Mouse (Mus musculus): ENCODE results near the gene Trp53inp2. TPM values are rescaled to one million over a fixed set of nuclear protein-coding genes. Genes with fewer than 3 reads are reported as not detected.

The Trp53inp2 gene
- polyA plus RNA-seq, 1 experiment from 2014 or later = 137 TPM

GRCm38 (mm10) chr2:155367635-155368284, 13.1 kb upstream of the Trp53inp2 start:
- H3K27ac ChIP-seq (ENCODE audit: poor library complexity, severe bottlenecking) = no peak overlapping the region
- H3K4me3 ChIP-seq = no peak overlapping the region

GRCm38 (mm10) chr2:155369333-155369883, 11.5 kb upstream of the Trp53inp2 start:
- Histone ChIP-seq H3K9ac (no peak overlapping the region), H3K4me2 (no peak overlapping the region), H3K27ac (ENCODE audit: poor library complexity, severe bottlenecking) (peak overlapping the region; percentile 78), H3K27me3 (replicated peaks) (no peaks in the 10 kb centered on the region), H3K4me3 (no peak overlapping the region), H3K9me3 (replicated peaks) (no peaks in the 10 kb centered on the region), H3K36me3 (no peaks in the 10 kb centered on the region), H3K4me1 (replicated peaks) (peaks cover 25% of the 10 kb centered on the region)
- ATAC-seq (ENCODE audit: insufficient number of reproducible peaks, low FRiP score) = peak; percentile 61; the same call in 1 of the 2 replicates
- 38% methylated on average over 7 of the region's 7 CpGs for WGBS

More at GRCm38 (mm10) chr2:155367635-155368284, 13.1 kb upstream of the Trp53inp2 start:
- no peaks in the 10 kb centered on the region for H3K27me3 ChIP-seq (replicated peaks)
- H3K9ac ChIP-seq = no peak overlapping the region
- no peak for ATAC-seq (ENCODE audit: insufficient number of reproducible peaks, low FRiP score)
- peaks cover 21% of the 10 kb centered on the region for H3K4me1 ChIP-seq (replicated peaks)
- no peaks in the 10 kb centered on the region for H3K9me3 ChIP-seq (replicated peaks)
- no peaks in the 10 kb centered on the region for H3K36me3 ChIP-seq
- H3K4me2 ChIP-seq = no peak overlapping the region
- 64% methylated on average over 7 of the region's 7 CpGs for WGBS

- ATAC-seq (ENCODE audit: insufficient number of reproducible peaks, low FRiP score) = 0 out of 2 replicates have a peak, but pooled peaks have one; percentile 17
- Histone ChIP-seq H3K9ac (no peak overlapping the region), H3K4me2 (no peak overlapping the region), H3K27me3 (replicated peaks) (0 out of 2 replicates have a peak, but pooled peaks cover under 1% of the 10 kb centered on the region), H3K9me3 (replicated peaks) (no peaks in the 10 kb centered on the region), H3K36me3 (no peaks in the 10 kb centered on the region), H3K4me1 (replicated peaks) (peaks cover 25% of the 10 kb centered on the region), H3K4me3 (no peak overlapping the region), H3K27ac (ENCODE audit: poor library complexity, severe bottlenecking) (peak overlapping the region; percentile 5; the same call in 1 of the 2 replicates)
- WGBS = 26% methylated on average over 4 of the region's 4 CpGs
Measured at GRCm38 (mm10) chr2:155372451-155372850, 8.4 kb upstream of the Trp53inp2 start.

- Histone ChIP-seq H3K27ac (ENCODE audit: poor library complexity, severe bottlenecking) (no peak overlapping the region), H3K9ac (no peak overlapping the region), H3K4me1 (replicated peaks) (peaks cover 25% of the 10 kb centered on the region), H3K27me3 (replicated peaks) (0 out of 2 replicates have a peak, but pooled peaks cover 3% of the 10 kb centered on the region), H3K36me3 (no peaks in the 10 kb centered on the region), H3K4me3 (no peak overlapping the region), H3K4me2 (no peak overlapping the region), H3K9me3 (replicated peaks) (no peaks in the 10 kb centered on the region)
- 74% methylated on average over 1 of the region's 1 CpGs for WGBS
- ATAC-seq (ENCODE audit: insufficient number of reproducible peaks, low FRiP score) = no peak
Measured at GRCm38 (mm10) chr2:155373302-155373701, 7.6 kb upstream of the Trp53inp2 start.

GRCm38 (mm10) chr2:155373886-155374285, 7.0 kb upstream of the Trp53inp2 start:
- no peak overlapping the region for H3K4me3 ChIP-seq
- H3K9ac ChIP-seq = no peak overlapping the region
- peaks cover 24% of the 10 kb centered on the region for H3K4me1 ChIP-seq (replicated peaks)
- H3K36me3 ChIP-seq = no peaks in the 10 kb centered on the region
- 74% methylated on average over 1 of the region's 1 CpGs for WGBS
- H3K4me2 ChIP-seq = no peak overlapping the region
- no peak for ATAC-seq (ENCODE audit: insufficient number of reproducible peaks, low FRiP score)
- no peak overlapping the region for H3K27ac ChIP-seq (ENCODE audit: poor library complexity, severe bottlenecking)
- 0 out of 2 replicates have a peak, but pooled peaks cover 3% of the 10 kb centered on the region for H3K27me3 ChIP-seq (replicated peaks)
- no peaks in the 10 kb centered on the region for H3K9me3 ChIP-seq (replicated peaks)

GRCm38 (mm10) chr2:155374521-155374920, 6.3 kb upstream of the Trp53inp2 start:
- Histone ChIP-seq H3K36me3 (no peaks in the 10 kb centered on the region), H3K27me3 (replicated peaks) (0 out of 2 replicates have a peak, but pooled peaks cover 5% of the 10 kb centered on the region), H3K4me3 (no peak overlapping the region), H3K9me3 (replicated peaks) (no peaks in the 10 kb centered on the region), H3K4me1 (replicated peaks) (peaks cover 17% of the 10 kb centered on the region), H3K9ac (no peak overlapping the region), H3K27ac (ENCODE audit: poor library complexity, severe bottlenecking) (no peak overlapping the region), H3K4me2 (no peak overlapping the region)
- ATAC-seq (ENCODE audit: insufficient number of reproducible peaks, low FRiP score) = no peak

GRCm38 (mm10) chr2:155376191-155376590, 4.7 kb upstream of the Trp53inp2 start:
- 76% methylated on average over 10 of the region's 10 CpGs for WGBS
- Histone ChIP-seq H3K9ac (no peak overlapping the region), H3K4me3 (no peak overlapping the region), H3K9me3 (replicated peaks) (no peaks in the 10 kb centered on the region), H3K4me2 (no peak overlapping the region), H3K36me3 (no peaks in the 10 kb centered on the region), H3K27ac (ENCODE audit: poor library complexity, severe bottlenecking) (no peak overlapping the region), H3K27me3 (replicated peaks) (peaks cover 12% of the 10 kb centered on the region), H3K4me1 (replicated peaks) (peaks cover 15% of the 10 kb centered on the region)
- ATAC-seq (ENCODE audit: insufficient number of reproducible peaks, low FRiP score) = no peak

GRCm38 (mm10) chr2:155381060-155381437, 190 bp downstream of the Trp53inp2 start:
- Histone ChIP-seq H3K27ac (ENCODE audit: poor library complexity, severe bottlenecking) (peak overlapping the region; percentile 100), H3K9ac (peak overlapping the region; percentile 98), H3K4me1 (replicated peaks) (peaks cover 28% of the 10 kb centered on the region), H3K4me3 (peak overlapping the region; percentile 97), H3K36me3 (peaks cover 9% of the 10 kb centered on the region), H3K27me3 (replicated peaks) (peaks cover 12% of the 10 kb centered on the region), H3K9me3 (replicated peaks) (no peaks in the 10 kb centered on the region), H3K4me2 (peak overlapping the region; percentile 93)
- no peak for ATAC-seq (ENCODE audit: insufficient number of reproducible peaks, low FRiP score)
- WGBS = 3% methylated on average over 11 of the region's 11 CpGs

GRCm38 (mm10) chr2:155381643-155382331, 928 bp downstream of the Trp53inp2 start:
- Histone ChIP-seq H3K36me3 (peaks cover 17% of the 10 kb centered on the region), H3K27ac (ENCODE audit: poor library complexity, severe bottlenecking) (peak overlapping the region; percentile 100), H3K9ac (peak overlapping the region; percentile 98), H3K4me2 (peak overlapping the region; percentile 93), H3K4me3 (peak overlapping the region; percentile 97), H3K9me3 (replicated peaks) (no peaks in the 10 kb centered on the region), H3K4me1 (replicated peaks) (peaks cover 32% of the 10 kb centered on the region), H3K27me3 (replicated peaks) (peaks cover 12% of the 10 kb centered on the region)
- under 1% methylated on average over 68 of the region's 68 CpGs for WGBS
- ATAC-seq (ENCODE audit: insufficient number of reproducible peaks, low FRiP score) = peak; percentile 93

GRCm38 (mm10) chr2:155382332-155382700, 1.5 kb downstream of the Trp53inp2 start:
- ATAC-seq (ENCODE audit: insufficient number of reproducible peaks, low FRiP score) = no peak
- H3K36me3 ChIP-seq = peaks cover 22% of the 10 kb centered on the region
- H3K4me3 ChIP-seq = peak overlapping the region; percentile 97
- H3K27ac ChIP-seq (ENCODE audit: poor library complexity, severe bottlenecking) = peak overlapping the region; percentile 100
- H3K4me2 ChIP-seq = peak overlapping the region; percentile 93
- H3K9me3 ChIP-seq (replicated peaks) = no peaks in the 10 kb centered on the region
- H3K4me1 ChIP-seq (replicated peaks) = peaks cover 32% of the 10 kb centered on the region
- H3K27me3 ChIP-seq (replicated peaks) = peaks cover 12% of the 10 kb centered on the region
- 19% methylated on average over 6 of the region's 6 CpGs for WGBS
- peak overlapping the region; percentile 98 for H3K9ac ChIP-seq

GRCm38 (mm10) chr2:155382791-155383438, 2.1 kb downstream of the Trp53inp2 start:
- H3K4me3 ChIP-seq = peak overlapping the region; percentile 97
- 46% methylated on average over 2 of the region's 2 CpGs for WGBS
- ATAC-seq (ENCODE audit: insufficient number of reproducible peaks, low FRiP score) = peak; percentile 14; the same call in 1 of the 2 replicates
- peak overlapping the region; percentile 100 for H3K27ac ChIP-seq (ENCODE audit: poor library complexity, severe bottlenecking)
- peak overlapping the region; percentile 98 for H3K9ac ChIP-seq
- H3K4me2 ChIP-seq = peak overlapping the region; percentile 93
- H3K4me1 ChIP-seq (replicated peaks) = peaks cover 32% of the 10 kb centered on the region
- H3K36me3 ChIP-seq = peaks cover 28% of the 10 kb centered on the region
- no peaks in the 10 kb centered on the region for H3K9me3 ChIP-seq (replicated peaks)
- peaks cover 9% of the 10 kb centered on the region for H3K27me3 ChIP-seq (replicated peaks)

Data from heart, embryonic 12.5 days (tissue).